13 mouse cellular contexts compared by ENCODE assay signal in the genomic region with DNA sequence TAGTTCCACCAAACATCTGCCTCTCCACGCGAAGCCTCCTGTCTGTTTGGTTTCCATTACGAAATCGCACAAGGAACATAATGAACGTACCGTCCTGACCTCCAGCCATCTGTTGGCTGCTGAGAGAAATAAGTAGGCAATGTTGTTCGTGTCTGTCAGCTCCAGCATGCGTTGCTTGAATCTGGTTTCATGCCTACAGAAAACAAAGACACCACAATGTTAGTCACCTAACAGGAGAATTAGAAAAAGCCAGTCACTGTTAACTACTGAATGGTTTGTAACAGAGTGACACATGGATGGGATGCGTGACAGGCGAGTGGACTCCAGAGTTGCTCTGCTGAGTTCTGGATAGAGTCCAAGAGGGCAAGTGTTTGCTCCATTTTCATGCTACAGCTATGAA. TPM values are rescaled to one million over a fixed set of nuclear protein-coding genes. Genes with fewer than 3 reads are reported as not detected.
DNase-seq lines count a peak whose midpoint lies in the region; TF ChIP-seq lines count a peak whose summit lies in the region.
"Had no signal": no experiment of that assay in that cellular context is flagged by ENCODE, and none has a peak within 500 bp of the region (broad histone marks: within the 10 kb centered on the region; RNA-seq: fewer than 3 reads in every experiment).

No protein-coding gene starts in this region.

- WGBS in lung, adult 2 months = 66% methylated on average over 10 of the region's 10 CpGs

- no peak for TF ChIP-seq POLR2A in lung, adult 2 months (IDR thresholded peaks at IDR 0.05; ENCODE audit: borderline replicate concordance, extremely low read depth, low read depth, low read length)

- intact Hi-C loops in gastrocnemius, adult 2 months (cut with DNase I) = no loop called here
- intact Hi-C loops in gastrocnemius, postnatal 36 days (cut with DNase I) = loop anchor here (5.0 kb wide), 1 partner anchor 33 kb away; no protein-coding TSS in a partner anchor
- intact Hi-C loops in heart, postnatal 25 days (cut with DNase I) = no loop called here
- intact Hi-C loops in left cerebral cortex, postnatal 36 days (cut with DNase I) = no loop called here

- no peaks in the 10 kb centered on the region for H3K4me1 ChIP-seq in lung, adult 2 months (ENCODE audit: control insufficient read depth, insufficient read depth, low read length)
- H3K4me1 ChIP-seq: intestine, embryonic 15.5 days had no signal

- TF ChIP-seq CTCF in gastrocnemius, adult 2 months (IDR thresholded peaks at IDR 0.05) = no peak
- no peak for TF ChIP-seq CTCF in lung, adult 2 months (IDR thresholded peaks at IDR 0.05; ENCODE audit: insufficient read depth, low read length)

- DNase-seq in gastrocnemius, adult 2 months = no peak
- DNase-seq in gastrocnemius, postnatal 36 days = no peak
- peak; percentile 37 to 55 for DNase-seq in lung, adult 18-20 months
- no peak for DNase-seq in lung, adult 2 months
- peak; percentile 2 for DNase-seq in heart, postnatal 25 days (ENCODE audit: low spot score)
- DNase-seq in lung, postnatal 36 days = peak; percentile 73
- no peak for DNase-seq in kidney, postnatal 4 days
- no peak for DNase-seq in left cerebral cortex, postnatal 36 days (ENCODE audit: low spot score in 2 of 2)
- DNase-seq: gastrocnemius, postnatal 25 days; spleen, adult 18-20 months; thymus, postnatal 4 days had no signal

- H3K27ac ChIP-seq in gastrocnemius, adult 2 months = 0 out of 2 replicates have a peak overlapping the region, but pooled peaks have one; percentile 24
- H3K27ac ChIP-seq: intestine, embryonic 15.5 days had no signal

- H3K4me3 ChIP-seq in gastrocnemius, adult 2 months = no peak overlapping the region
- H3K4me3 ChIP-seq in lung, adult 2 months (replicated peaks; ENCODE audit: extremely low read depth, low read depth, low read length) = no peak overlapping the region
- H3K4me3 ChIP-seq: intestine, embryonic 15.5 days had no signal

RNA-seq across cellular contexts. Expression of gene Kcnj8, which starts 42.9 kb away (rescaled TPM):
- total RNA-seq in gastrocnemius, adult 2 months (2021) = 1 to 10 TPM; 8.2 to 8.4 TPM
- total RNA-seq in gastrocnemius, postnatal 36 days (2021) = 10 to 100 TPM in 1 of 2 experiments, 1 to 10 TPM in 1; 6.4 to 10.8 TPM
- polyA plus RNA-seq in lung, adult 2 months (2012; rRNA removed) = 7.8 and 8.1 TPM in 2 replicates
- 10 to 100 TPM; 26.3 to 32.4 TPM for total RNA-seq in heart, postnatal 25 days (2021)
- total RNA-seq in left cerebral cortex, postnatal 36 days (2021) = 1 to 10 TPM; 2.2 to 2.7 TPM
- total RNA-seq: CH12.LX had no signal

Comparison
In these comparisons a context has a peak if more than half of its experiments do, and no peak if none do; other contexts are left out.
1. DNase-seq: peak in lung, adult 18-20 months (2 of 2), heart, postnatal 25 days (single experiment) and lung, postnatal 36 days (single experiment); none in gastrocnemius, adult 2 months (single experiment), gastrocnemius, postnatal 36 days (0 of 2), lung, adult 2 months (single experiment), kidney, postnatal 4 days (0 of 2) and left cerebral cortex, postnatal 36 days (0 of 2).